Mouse (Mus musculus) limb, embryonic 10.5 days (tissue): ENCODE results near the gene Ifitm7. TPM values are rescaled to one million over a fixed set of nuclear protein-coding genes. Genes with fewer than 3 reads are reported as not detected.
A peak's percentile ranks its signal among the peaks of the same experiment; 100 is the strongest.
"Not testable (repeated sequence)": the region's sequence is repeated elsewhere in the genome, so short reads cannot be mapped to it uniquely, and the experiment has no call there.

ENCODE experiments used
- DNase-seq: peaks from one replicate; pipeline ENCODE4 v3.0.0-alpha.2; 2017; ENCODE audit warnings: low spot score
- H3K27ac ChIP-seq: fragments of 300-500 bp; sonication (generic); 2 replicates; pipeline ENCODE4 v1.5.1; 2016; ENCODE audit warnings: mild to moderate bottlenecking
- H3K27me3 ChIP-seq: fragments of 300-500 bp; sonication (generic); 2 replicates; pipeline ENCODE4 v1.6.1; 2016; ENCODE audit warnings: low read depth, mild to moderate bottlenecking; ENCODE audit not compliant: poor library complexity, severe bottlenecking
- H3K36me3 ChIP-seq: fragments of 300-500 bp; sonication (generic); 2 replicates; pipeline ENCODE4 v1.6.1; 2016; ENCODE audit warnings: mild to moderate bottlenecking, moderate library complexity
- H3K4me1 ChIP-seq: fragments of 300-500 bp; sonication (generic); 2 replicates; pipeline ENCODE4 v1.6.1; 2016
- H3K4me3 ChIP-seq: fragments of 300-500 bp; sonication (generic); 2 replicates; pipeline ENCODE4 v1.5.1; 2016; ENCODE audit warnings: mild to moderate bottlenecking, moderate library complexity
- H3K9me3 ChIP-seq: fragments of 300-500 bp; sonication (generic); replicated peaks from 2 replicates; pipeline ENCODE4 v1.6.1; 2016; ENCODE audit warnings: mild to moderate bottlenecking
- WGBS: fragments of 180-500 bp; shearing (Covaris S2); methylation state at CpG from one replicate; pipeline ENCODE4 v1.1.7; 2016; 5-methylcytosine and 5-hydroxymethylcytosine counted together
- polyA plus RNA-seq: library from polyadenylated mRNA; unstranded; fragments of >200 nt; fragmentation: Nextera tagmentation; extraction: Ambion mirVana; gene quantifications from 2 replicates; pipeline ENCODE4 v1.2.1, GENCODE M21; 2016

Ifitm7 gene
- polyA plus RNA-seq, 1 experiment from 2014 or later = 0.20 TPM

- Histone ChIP-seq H3K4me3 (no peak overlapping the region), H3K27me3 (no peaks in the 10 kb centered on the region), H3K4me1 (no peaks in the 10 kb centered on the region), H3K27ac (no peak overlapping the region), H3K9me3 (no peaks in the 10 kb centered on the region), H3K36me3 (no peaks in the 10 kb centered on the region)
- no peak for DNase-seq
- WGBS = 86% methylated on average over 2 of the region's 2 CpGs
These were observed 18.0 kb upstream of the Ifitm7 start for GRCm38 (mm10) chr16:14004726-14005125.

DNA sequence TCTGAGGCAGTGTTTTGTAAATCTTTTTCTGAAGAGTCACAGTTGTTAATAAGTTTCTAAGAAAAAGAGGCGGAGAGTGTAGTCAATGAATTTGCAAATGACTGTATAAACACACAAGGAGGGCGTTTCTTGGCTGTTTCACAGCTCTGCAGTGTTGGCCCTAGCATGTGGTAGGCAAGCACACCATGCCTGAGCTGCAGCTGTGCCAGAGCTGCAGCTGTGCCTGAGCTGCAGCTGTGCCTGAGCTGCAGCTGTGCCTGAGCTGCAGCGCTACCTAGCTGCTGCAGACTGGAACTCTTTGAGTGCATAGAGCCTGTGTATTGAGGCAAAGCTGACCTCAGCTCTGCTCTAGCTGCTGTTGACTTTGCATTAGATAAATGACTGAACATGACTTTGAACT, 17.5 kb upstream of the Ifitm7 start:
- DNase-seq = no peak
- Histone ChIP-seq H3K9me3 (no peaks in the 10 kb centered on the region), H3K27ac (no peak overlapping the region), H3K4me1 (no peaks in the 10 kb centered on the region), H3K36me3 (no peaks in the 10 kb centered on the region), H3K4me3 (no peak overlapping the region), H3K27me3 (no peaks in the 10 kb centered on the region)
- WGBS = 38% methylated on average over 3 of the region's 3 CpGs

GRCm38 (mm10) chr16:14003386-14004130, 16.9 kb upstream of the Ifitm7 start:
- Histone ChIP-seq H3K27me3 (no peaks in the 10 kb centered on the region), H3K4me1 (no peaks in the 10 kb centered on the region), H3K9me3 (no peaks in the 10 kb centered on the region), H3K4me3 (no peak overlapping the region), H3K36me3 (no peaks in the 10 kb centered on the region), H3K27ac (no peak overlapping the region)
- WGBS = 74% methylated on average over 8 of the region's 8 CpGs
- no peak for DNase-seq

GRCm38 (mm10) chr16:13994502-13994901, 7.8 kb upstream of the Ifitm7 start:
- H3K27ac ChIP-seq = no peak overlapping the region
- DNase-seq = no peak
- H3K4me1 ChIP-seq = no peaks in the 10 kb centered on the region
- no peaks in the 10 kb centered on the region for H3K36me3 ChIP-seq
- WGBS = 92% methylated on average over 1 of the region's 1 CpGs
- H3K27me3 ChIP-seq = no peaks in the 10 kb centered on the region
- H3K9me3 ChIP-seq = no peaks in the 10 kb centered on the region
- H3K4me3 ChIP-seq = no peak overlapping the region

GRCm38 (mm10) chr16:13994076-13994475, 7.4 kb upstream of the Ifitm7 start:
- H3K36me3 ChIP-seq = no peaks in the 10 kb centered on the region
- WGBS = 98% methylated on average over 1 of the region's 1 CpGs
- H3K27ac ChIP-seq = no peak overlapping the region
- no peak for DNase-seq
- H3K4me1 ChIP-seq = no peaks in the 10 kb centered on the region
- no peaks in the 10 kb centered on the region for H3K9me3 ChIP-seq
- H3K27me3 ChIP-seq = no peaks in the 10 kb centered on the region
- H3K4me3 ChIP-seq = no peak overlapping the region

DNA sequence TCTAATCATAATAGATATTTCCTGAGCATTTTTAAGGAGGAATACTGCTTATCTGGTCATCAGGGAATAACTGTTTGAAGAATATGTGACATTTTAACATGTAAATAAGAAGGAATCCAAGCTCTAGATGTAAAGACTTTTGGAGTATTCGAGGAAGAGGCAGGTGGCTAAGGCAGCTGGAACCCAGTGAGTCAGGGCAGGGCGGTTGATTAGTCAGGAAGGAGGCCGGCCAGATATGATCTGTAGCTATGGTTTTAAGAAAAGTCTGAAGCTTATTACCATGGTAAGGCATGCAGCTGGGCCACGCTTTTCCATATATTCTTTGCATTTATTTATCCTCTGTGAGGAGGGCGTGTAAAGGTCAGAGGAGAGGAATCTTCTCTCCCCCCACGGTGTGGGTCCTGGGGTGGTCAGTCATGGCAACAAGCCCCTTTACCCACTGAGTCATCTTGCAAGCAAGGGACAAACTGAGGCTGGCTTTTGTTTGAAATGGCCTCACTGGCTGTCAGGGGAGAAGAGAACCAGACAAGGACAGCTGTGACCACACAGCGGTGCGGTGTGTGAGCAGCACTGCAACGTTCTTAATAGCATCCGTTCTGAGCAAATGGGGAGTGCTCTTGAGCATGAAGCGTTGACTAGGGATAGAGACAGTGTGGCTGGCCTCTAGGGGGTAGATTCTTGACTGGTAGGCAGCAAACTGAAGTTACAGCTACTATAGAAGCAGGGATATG, 6.0 kb upstream of the Ifitm7 start:
- Histone ChIP-seq H3K4me3 (no peak overlapping the region), H3K4me1 (no peaks in the 10 kb centered on the region), H3K27ac (no peak overlapping the region), H3K27me3 (no peaks in the 10 kb centered on the region; the same call in 1 of the 2 replicates), H3K36me3 (no peaks in the 10 kb centered on the region), H3K9me3 (no peaks in the 10 kb centered on the region)
- 83% methylated on average over 11 of the region's 11 CpGs for WGBS
- DNase-seq = no peak

- H3K4me1 ChIP-seq = peaks cover 11% of the 10 kb centered on the region
These were observed 503 bp downstream of the Ifitm7 start for GRCm38 (mm10) chr16:13986197-13986573.

GRCm38 (mm10) chr16:13983161-13983560, 3.5 kb downstream of the Ifitm7 start:
- H3K4me1 ChIP-seq = peaks cover 11% of the 10 kb centered on the region
- H3K36me3 ChIP-seq = no peaks in the 10 kb centered on the region
- H3K9me3 ChIP-seq = no peaks in the 10 kb centered on the region
- no peak for DNase-seq
- WGBS = 93% methylated on average over 5 of the region's 5 CpGs
- H3K27me3 ChIP-seq = no peaks in the 10 kb centered on the region; the same call in 1 of the 2 replicates
- H3K27ac ChIP-seq = no peak overlapping the region
- H3K4me3 ChIP-seq = no peak overlapping the region

More at GRCm38 (mm10) chr16:13986197-13986573, 503 bp downstream of the Ifitm7 start:
- no peaks in the 10 kb centered on the region for H3K9me3 ChIP-seq
- no peak for DNase-seq
- H3K27me3 ChIP-seq = no peaks in the 10 kb centered on the region; the same call in 1 of the 2 replicates
- 56% methylated on average over 3 of the region's 3 CpGs for WGBS
- H3K27ac ChIP-seq = peak overlapping the region; percentile 81; the same call in 1 of the 2 replicates
- H3K4me3 ChIP-seq = peak overlapping the region; percentile 66
- H3K36me3 ChIP-seq = no peaks in the 10 kb centered on the region

DNA sequence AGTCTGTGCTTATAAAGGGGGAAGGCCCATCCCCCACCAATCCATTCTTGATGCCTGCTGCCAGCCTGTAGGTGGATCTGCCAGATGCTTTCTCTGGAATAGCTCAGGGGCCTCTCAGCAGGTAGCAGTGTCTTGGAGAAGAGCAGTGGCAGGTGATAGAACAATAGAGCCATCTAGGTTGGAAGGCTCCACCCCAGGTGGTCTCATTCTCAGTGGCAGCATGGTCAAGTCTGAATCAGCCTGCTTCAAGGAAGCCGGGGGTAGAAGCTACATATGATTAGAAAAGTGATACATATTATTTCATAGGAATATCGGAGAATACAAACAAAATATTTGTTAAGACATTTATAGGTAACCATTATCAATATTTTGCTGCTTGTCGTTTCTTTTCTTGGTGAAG, 5.0 kb downstream of the Ifitm7 start:
- DNase-seq, H3K9me3 ChIP-seq, H3K36me3 ChIP-seq, H3K27me3 ChIP-seq, H3K4me3 ChIP-seq, H3K4me1 ChIP-seq, H3K27ac ChIP-seq: not testable (repeated sequence)
- 83% methylated on average over 3 of the region's 3 CpGs for WGBS

- H3K27me3 ChIP-seq, H3K9me3 ChIP-seq, H3K4me3 ChIP-seq, H3K4me1 ChIP-seq, H3K27ac ChIP-seq, H3K36me3 ChIP-seq: not testable (repeated sequence)
- WGBS = 59% methylated on average over 1 of the region's 1 CpGs
- peak; percentile 0 for DNase-seq
These were observed 9.7 kb downstream of the Ifitm7 start for GRCm38 (mm10) chr16:13977026-13977425.

DNA sequence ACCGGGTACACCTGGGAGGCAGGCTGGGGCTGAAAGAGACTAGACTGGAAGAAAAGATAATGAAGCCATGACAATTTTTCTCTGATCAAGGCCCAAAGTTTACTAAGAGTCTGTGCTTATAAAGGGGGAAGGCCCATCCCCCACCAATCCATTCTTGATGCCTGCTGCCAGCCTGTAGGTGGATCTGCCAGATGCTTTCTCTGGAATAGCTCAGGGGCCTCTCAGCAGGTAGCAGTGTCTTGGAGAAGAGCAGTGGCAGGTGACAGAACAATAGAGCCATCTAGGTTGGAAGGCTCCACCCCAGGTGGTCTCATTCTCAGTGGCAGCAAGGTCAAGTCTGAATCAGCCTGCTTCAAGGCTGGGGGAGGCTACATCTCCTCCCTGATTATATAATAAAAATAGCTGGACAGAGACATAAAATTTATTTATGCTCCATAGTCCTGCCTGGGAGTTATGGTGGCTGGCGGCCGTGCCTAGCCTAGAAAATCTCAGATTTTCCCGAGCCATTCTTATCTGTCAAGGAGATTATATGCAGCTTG, 10.3 kb downstream of the Ifitm7 start:
- 81% methylated on average over 4 of the region's 4 CpGs for WGBS
- H3K36me3 ChIP-seq = not testable (repeated sequence)

GRCm38 (mm10) chr16:13972051-13972450, 14.6 kb downstream of the Ifitm7 start:
- H3K36me3 ChIP-seq = no peaks in the 10 kb centered on the region
- DNase-seq = no peak
- H3K4me3 ChIP-seq = no peak overlapping the region
- no peaks in the 10 kb centered on the region for H3K4me1 ChIP-seq
- H3K27ac ChIP-seq = no peak overlapping the region
- WGBS = 93% methylated on average over 8 of the region's 8 CpGs
- no peaks in the 10 kb centered on the region for H3K9me3 ChIP-seq
- no peaks in the 10 kb centered on the region for H3K27me3 ChIP-seq

More for the DNA sequence above, 10.3 kb downstream of the Ifitm7 start:
- H3K27ac ChIP-seq, H3K4me1 ChIP-seq, H3K9me3 ChIP-seq, H3K4me3 ChIP-seq, H3K27me3 ChIP-seq, DNase-seq: not testable (repeated sequence)

- H3K9me3 ChIP-seq = no peaks in the 10 kb centered on the region
- H3K4me1 ChIP-seq = no peaks in the 10 kb centered on the region
- WGBS = 92% methylated on average over 1 of the region's 1 CpGs
- no peaks in the 10 kb centered on the region for H3K27me3 ChIP-seq
- no peak overlapping the region for H3K27ac ChIP-seq
- DNase-seq = no peak
- H3K4me3 ChIP-seq = no peak overlapping the region
- no peaks in the 10 kb centered on the region for H3K36me3 ChIP-seq
These were observed 17.6 kb downstream of the Ifitm7 start for GRCm38 (mm10) chr16:13969096-13969495.
